Mouse (Mus musculus) heart, adult 2 months (tissue): ENCODE data around the gene Anxa2. TPM values are rescaled to one million over a fixed set of nuclear protein-coding genes. Genes with fewer than 3 reads are reported as not detected.

ENCODE experiments used
- DNase-seq, 2 experiments: peaks; one replicate each; pipeline ENCODE4 v3.0.0; 2021
- H3K27ac ChIP-seq: fragments of 200-600 bp; 2 replicates; pipeline ENCODE4 v1.8.1; 2022
- H3K27me3 ChIP-seq: fragments of 200-500 bp; 2 replicates; pipeline ENCODE4 v1.6.1; 2012; ENCODE audit warnings: mild to moderate bottlenecking, low read length, inconsistent platforms, mixed read lengths; ENCODE audit not compliant: control insufficient read depth, insufficient read depth
- H3K36me3 ChIP-seq: fragments of 200-500 bp; 2 replicates; pipeline ENCODE4 v1.6.1; 2012; ENCODE audit warnings: low read length, inconsistent platforms; ENCODE audit not compliant: control insufficient read depth, insufficient read depth
- H3K4me1 ChIP-seq: fragments of 200-500 bp; 2 replicates; pipeline ENCODE4 v1.6.1; 2011; ENCODE audit warnings: low read length; ENCODE audit not compliant: control insufficient read depth, insufficient read depth
- H3K4me3 ChIP-seq: fragments of 200-600 bp; 2 replicates; pipeline ENCODE4 v1.8.1; 2022
- H3K79me2 ChIP-seq: fragments of 200-500 bp; replicated peaks from 2 replicates; pipeline ENCODE4 v1.6.1; 2012; ENCODE audit warnings: mild to moderate bottlenecking, inconsistent platforms, low read length, moderate library complexity, mixed read lengths; ENCODE audit not compliant: control insufficient read depth, insufficient read depth
- H3K9ac ChIP-seq: fragments of 200-500 bp; 2 replicates; pipeline ENCODE4 v1.6.1; 2012; ENCODE audit warnings: low read depth, mild to moderate bottlenecking, control low read depth, inconsistent platforms, low read length, mixed read lengths
- CTCF ChIP-seq: fragments of 200-600 bp; IDR thresholded peaks from 2 replicates; pipeline ENCODE4 v1.8.1; 2022; ENCODE audit warnings: antibody characterized with exemption, mild to moderate bottlenecking, moderate library complexity
- EP300 ChIP-seq: fragments of 200-500 bp; IDR thresholded peaks from 2 replicates; pipeline ENCODE4 v1.6.1; 2011; ENCODE audit warnings: low read depth, low read length, control low read depth; ENCODE audit not compliant: insufficient read depth
- POLR2A ChIP-seq: fragments of 200-500 bp; IDR thresholded peaks from 2 replicates; pipeline ENCODE4 v1.6.1; 2011; ENCODE audit warnings: mild to moderate bottlenecking, low read depth, low read length, control low read depth; ENCODE audit not compliant: insufficient read depth
- WGBS: fragments of 180-500 bp; shearing (Covaris S2); methylation state at CpG from one replicate; pipeline ENCODE4 v1.1.7; 2018; 5-methylcytosine and 5-hydroxymethylcytosine counted together
- intact Hi-C: fragments of 180-260 bp; cut with DNase I; formaldehyde crosslinking; loops from one replicate; pipeline ENCODE4 v1.15.1; 2025
- polyA plus RNA-seq: library from polyadenylated mRNA; depleted of rRNA; stranded (reverse); fragments of >200 nt; gene quantifications from 2 replicates; pipeline ENCODE4 v1.2.3, GENCODE M21; 2012
- total RNA-seq, 2 experiments: library from RNA; stranded (reverse); gene quantifications; 2 replicates each; pipeline ENCODE4 v1.2.3; 2021

Anxa2 gene
- total and polyA plus RNA-seq, 3 experiments = 59.7 to 97.4 (median 72.5) TPM

DNA sequence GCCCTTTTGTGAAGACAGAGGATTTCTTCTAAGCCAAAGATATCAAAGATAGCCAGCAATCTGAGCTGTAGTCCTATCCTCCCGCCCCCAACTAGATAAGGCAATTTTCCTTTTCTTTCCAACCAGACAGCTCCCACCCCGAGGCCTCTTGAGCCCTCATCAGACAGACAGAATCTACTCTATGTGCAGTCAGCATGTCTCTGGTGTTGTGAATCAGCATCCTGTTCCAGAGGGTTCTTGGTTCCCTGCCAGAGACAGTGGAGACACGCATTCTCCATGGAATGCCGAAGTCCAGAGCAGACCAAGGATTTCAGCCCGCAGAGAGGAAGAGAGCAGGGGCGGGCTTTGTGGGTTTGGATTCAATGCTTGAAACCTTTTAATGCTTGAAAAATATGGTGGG lies 19.3 kb downstream of the Anxa2 start:
- Histone ChIP-seq H3K4me1 (peaks cover 35% of the 10 kb centered on the region), H3K27me3 (no peaks in the 10 kb centered on the region), H3K36me3 (peaks cover 24% of the 10 kb centered on the region), H3K9ac (no peak overlapping the region), H3K27ac (peak overlapping the region; percentile 24), H3K4me3 (no peak overlapping the region), H3K79me2 (no peaks in the 10 kb centered on the region)
- no peak for TF ChIP-seq CTCF
- TF ChIP-seq POLR2A = 0 out of 2 replicates have a peak, but pooled peaks have one; percentile 13
- TF ChIP-seq EP300 = 0 out of 2 replicates have a peak, but pooled peaks have one; percentile 55
- WGBS = 24% methylated on average over 6 of the region's 6 CpGs
- intact Hi-C loops = loop anchor here (2.0 kb wide), 1 partner anchor 16 kb away; no protein-coding TSS in a partner anchor
- peak; percentile 67 to 83 for DNase-seq

DNA sequence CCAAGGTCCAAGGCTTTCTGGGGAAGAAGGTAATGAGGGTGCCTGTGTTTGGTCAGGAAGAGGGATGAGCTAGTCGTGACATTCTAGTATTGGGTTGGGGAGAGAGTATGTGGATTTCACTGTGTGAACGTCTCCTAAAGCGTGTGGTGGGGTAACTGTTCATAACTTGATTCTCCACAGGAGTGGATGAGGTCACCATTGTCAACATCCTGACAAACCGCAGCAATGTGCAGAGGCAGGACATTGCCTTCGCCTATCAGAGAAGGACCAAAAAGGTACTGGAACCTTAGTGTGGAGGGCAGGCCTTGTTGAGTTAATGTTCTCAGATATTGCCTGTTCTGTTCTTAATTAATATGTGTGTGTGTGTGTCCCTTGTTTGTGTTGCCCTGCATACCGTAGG lies 22.5 kb downstream of the Anxa2 start:
- H3K36me3 ChIP-seq = peaks cover 26% of the 10 kb centered on the region
- intact Hi-C loops = loop anchor here (5.0 kb wide), 1 partner anchor 34 kb away; no protein-coding TSS in a partner anchor

DNA sequence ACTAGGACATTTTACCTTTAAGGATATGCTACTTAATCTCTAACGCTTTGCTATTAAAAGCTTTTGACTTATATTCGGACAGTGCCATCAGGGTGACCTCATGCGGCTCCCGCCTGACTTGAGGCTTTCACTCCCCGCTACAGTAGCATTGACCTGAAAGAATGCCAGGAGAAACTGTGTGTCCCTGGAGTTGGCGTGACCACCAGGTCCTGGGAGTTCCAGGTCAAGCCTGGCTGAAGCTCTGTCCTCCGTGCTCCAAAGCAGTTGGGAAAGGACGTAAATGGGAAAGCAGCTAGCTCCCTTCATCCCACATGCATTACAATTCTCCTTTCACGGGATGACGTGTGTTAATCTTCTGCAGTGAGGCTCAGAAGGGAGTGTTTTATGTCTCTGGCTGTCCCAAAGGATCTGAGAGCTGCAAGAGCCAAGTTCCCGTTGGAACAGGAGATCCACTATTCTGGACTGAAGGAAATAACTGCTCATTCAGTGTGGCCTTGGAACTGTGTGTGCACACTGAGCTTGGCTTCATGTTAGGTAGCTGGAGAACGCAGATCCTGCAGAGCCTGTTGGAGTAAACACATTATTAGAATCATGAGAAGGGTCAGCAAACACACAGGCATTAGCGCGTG lies 23.9 kb downstream of the Anxa2 start:
- intact Hi-C loops = loop anchor here (1.0 to 5.0 kb wide), 2 partner anchors 21 to 35 kb away; no protein-coding TSS in a partner anchor
- H3K4me3 ChIP-seq = no peak overlapping the region
- TF ChIP-seq CTCF (no peak), EP300 (peak; percentile 53; the same call in 1 of the 2 replicates), POLR2A (peak; percentile 59; the same call in 1 of the 2 replicates)
- peak overlapping the region; percentile 56 for H3K27ac ChIP-seq
- no peak overlapping the region for H3K9ac ChIP-seq
- DNase-seq = peak; percentile 51 to 66
- H3K79me2 ChIP-seq = no peaks in the 10 kb centered on the region
- H3K4me1 ChIP-seq = peaks cover 33% of the 10 kb centered on the region
- peaks cover 23% of the 10 kb centered on the region for H3K36me3 ChIP-seq
- 15% methylated on average over 14 of the region's 14 CpGs for WGBS
- no peaks in the 10 kb centered on the region for H3K27me3 ChIP-seq

More for the DNA sequence above, 22.5 kb downstream of the Anxa2 start:
- H3K27me3 ChIP-seq = no peaks in the 10 kb centered on the region
- no peak for TF ChIP-seq CTCF
- no peak for TF ChIP-seq EP300
- no peaks in the 10 kb centered on the region for H3K79me2 ChIP-seq
- no peak overlapping the region for H3K9ac ChIP-seq
- DNase-seq = no peak
- H3K4me3 ChIP-seq = no peak overlapping the region
- 66% methylated on average over 6 of the region's 6 CpGs for WGBS
- H3K4me1 ChIP-seq = peaks cover 40% of the 10 kb centered on the region
- no peak overlapping the region for H3K27ac ChIP-seq

DNA sequence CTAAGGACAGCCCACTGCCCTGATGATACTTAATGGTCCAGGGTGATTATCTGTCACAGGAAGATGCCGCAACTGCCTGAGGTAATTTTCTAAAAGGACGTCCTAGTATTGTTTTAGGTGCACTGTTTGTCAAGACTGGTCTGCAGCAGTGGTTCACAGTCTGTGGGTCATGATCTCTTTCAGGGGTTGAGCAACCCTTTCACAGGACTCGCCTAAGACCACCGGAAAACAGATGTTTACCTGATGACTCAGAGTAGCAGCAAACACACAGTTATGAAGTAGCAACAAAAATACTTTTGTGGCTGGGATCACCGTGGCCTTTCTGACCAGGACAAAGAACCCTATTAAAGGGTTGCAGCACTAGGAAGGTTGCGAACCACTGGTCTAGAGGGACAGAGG lies 24.4 kb downstream of the Anxa2 start:
- WGBS = 35% methylated on average over 6 of the region's 6 CpGs
- Histone ChIP-seq H3K4me3 (no peak overlapping the region), H3K36me3 (peaks cover 23% of the 10 kb centered on the region), H3K27me3 (no peaks in the 10 kb centered on the region), H3K4me1 (peaks cover 30% of the 10 kb centered on the region), H3K27ac (peak overlapping the region; percentile 56), H3K79me2 (no peaks in the 10 kb centered on the region), H3K9ac (peak overlapping the region; percentile 22; the same call in 1 of the 2 replicates)
- no peak for DNase-seq
- intact Hi-C loops = loop anchor here (1.0 to 5.0 kb wide), 2 partner anchors 22 to 36 kb away; no protein-coding TSS in a partner anchor
- TF ChIP-seq CTCF = no peak
- no peak for TF ChIP-seq EP300
- TF ChIP-seq POLR2A = no peak

DNA sequence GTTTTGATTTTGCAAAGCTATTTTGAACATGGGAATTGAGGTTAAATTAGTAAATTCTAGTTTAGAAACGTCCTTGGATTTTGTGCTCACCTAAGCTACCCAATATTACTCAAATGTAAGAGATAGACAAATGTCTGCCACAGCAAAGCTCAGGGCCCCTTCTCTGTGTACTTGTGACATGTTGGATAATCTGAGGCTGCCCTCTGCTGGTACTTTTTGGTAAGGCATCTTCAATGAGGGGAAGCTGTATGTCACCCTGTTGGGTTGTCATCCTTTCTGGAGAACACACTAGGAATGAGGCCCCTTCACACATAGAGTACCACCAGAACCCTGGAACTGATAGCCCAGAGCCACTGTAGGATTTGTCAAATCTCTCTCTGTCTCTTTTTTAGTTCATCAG lies 26.9 kb downstream of the Anxa2 start:
- no peak overlapping the region for H3K4me3 ChIP-seq
- H3K4me1 ChIP-seq = peaks cover 27% of the 10 kb centered on the region
- intact Hi-C loops = loop anchor here (1.0 to 2.0 kb wide), 2 partner anchors 61 to 122 kb away; no protein-coding TSS in a partner anchor
- no peak overlapping the region for H3K9ac ChIP-seq
- DNase-seq = peak; percentile 70 to 80
- 5% methylated on average over 1 of the region's 1 CpGs for WGBS
- H3K79me2 ChIP-seq = no peaks in the 10 kb centered on the region
- no peak for TF ChIP-seq POLR2A
- 0 out of 2 replicates have a peak, but pooled peaks have one; percentile 38 for TF ChIP-seq EP300
- TF ChIP-seq CTCF = peak; percentile 96
- H3K27me3 ChIP-seq = no peaks in the 10 kb centered on the region
- no peak overlapping the region for H3K27ac ChIP-seq
- peaks cover 23% of the 10 kb centered on the region for H3K36me3 ChIP-seq

DNA sequence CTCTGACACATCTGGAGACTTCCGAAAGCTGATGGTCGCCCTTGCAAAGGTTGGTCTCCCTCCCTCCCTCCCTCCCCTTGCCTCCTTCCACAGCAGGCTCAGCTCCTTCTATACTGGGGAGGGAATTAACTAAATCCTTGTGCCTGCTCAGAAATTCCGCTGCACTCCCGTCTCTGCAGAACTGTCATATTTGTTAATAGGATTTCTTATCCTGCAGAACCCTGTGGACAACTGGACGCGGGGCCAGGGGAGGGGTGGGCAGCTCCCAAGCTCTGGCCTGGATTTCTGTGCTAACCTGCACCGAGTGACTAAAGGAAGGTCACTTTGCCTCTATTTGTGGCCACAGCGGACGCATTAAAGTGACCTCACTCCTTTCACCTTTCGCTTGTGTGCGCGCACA lies 30.4 kb downstream of the Anxa2 start:
- H3K36me3 ChIP-seq = peaks cover 6% of the 10 kb centered on the region
- intact Hi-C loops = no loop called here

More for the DNA sequence above, 30.4 kb downstream of the Anxa2 start:
- TF ChIP-seq CTCF (no peak), POLR2A (no peak), EP300 (no peak)
- DNase-seq = no peak
- 73% methylated on average over 12 of the region's 12 CpGs for WGBS
- Histone ChIP-seq H3K27ac (no peak overlapping the region), H3K4me1 (peaks cover 4% of the 10 kb centered on the region; the same call in 1 of the 2 replicates), H3K79me2 (no peaks in the 10 kb centered on the region), H3K9ac (no peak overlapping the region), H3K27me3 (no peaks in the 10 kb centered on the region), H3K4me3 (no peak overlapping the region)
